Mouse (Mus musculus): ENCODE results near the gene Itprip. TPM values are rescaled to one million over a fixed set of nuclear protein-coding genes. Genes with fewer than 3 reads are reported as not detected.

Itprip gene
- total RNA-seq, 2 experiments from 2014 or later, result 0.94 to 1.2 TPM

DNA sequence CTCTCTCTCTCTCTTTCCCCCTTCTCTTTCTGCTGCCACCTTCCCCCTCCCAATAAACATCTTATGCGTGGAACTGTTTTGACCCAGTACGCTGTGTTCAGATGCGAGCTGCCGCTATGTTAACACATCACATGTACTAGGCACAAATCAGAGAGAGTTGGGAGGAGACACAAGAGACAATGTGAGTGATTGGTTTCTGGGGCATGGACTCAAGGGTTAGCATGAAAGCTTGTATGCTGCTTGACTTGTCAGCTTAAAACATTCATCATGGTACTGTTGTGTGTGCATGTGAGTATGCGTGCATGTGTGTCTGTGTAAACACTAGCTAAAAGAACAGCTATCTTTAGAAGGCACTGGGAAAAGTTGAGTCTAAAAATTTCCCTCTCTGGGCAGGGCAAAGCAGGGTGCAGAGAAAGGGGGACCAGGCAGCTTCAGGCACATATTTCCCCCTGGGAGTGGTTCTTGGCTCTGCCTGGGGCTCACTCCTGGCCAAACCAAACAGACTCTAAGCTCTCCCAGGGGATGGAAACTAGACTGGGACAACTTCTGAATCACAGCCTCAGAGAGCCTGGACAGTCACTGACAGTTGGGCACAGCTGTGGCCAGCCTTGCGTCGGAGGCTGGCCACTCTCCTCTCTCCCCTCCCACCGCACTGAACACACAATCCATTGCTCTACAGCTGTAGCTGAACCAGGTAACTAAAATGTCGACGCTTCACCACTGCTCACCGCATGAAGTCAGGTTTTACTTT, 27.4 kb downstream of the Itprip start:
- intact Hi-C loops (cut with DNase I), result loop anchor here (10.0 kb wide), 1 partner anchor 293 kb away; no protein-coding TSS in a partner anchor
- no peak for DNase-seq (ENCODE audit: low spot score in 2 of 2)

- intact Hi-C loops (cut with DNase I), result loop anchor here (10.0 kb wide), 1 partner anchor 294 kb away; no protein-coding TSS in a partner anchor
- DNase-seq (ENCODE audit: low spot score in 2 of 2), result no peak
Observed at GRCm38 (mm10) chr19:47890489-47891130, 28.5 kb downstream of the Itprip start.

GRCm38 (mm10) chr19:47888037-47888436, 31.1 kb downstream of the Itprip start:
- intact Hi-C loops (cut with DNase I), result loop anchor here (10.0 kb wide), 1 partner anchor 1377 kb away; no protein-coding TSS in a partner anchor
- DNase-seq (ENCODE audit: low spot score in 2 of 2), result no peak

DNA sequence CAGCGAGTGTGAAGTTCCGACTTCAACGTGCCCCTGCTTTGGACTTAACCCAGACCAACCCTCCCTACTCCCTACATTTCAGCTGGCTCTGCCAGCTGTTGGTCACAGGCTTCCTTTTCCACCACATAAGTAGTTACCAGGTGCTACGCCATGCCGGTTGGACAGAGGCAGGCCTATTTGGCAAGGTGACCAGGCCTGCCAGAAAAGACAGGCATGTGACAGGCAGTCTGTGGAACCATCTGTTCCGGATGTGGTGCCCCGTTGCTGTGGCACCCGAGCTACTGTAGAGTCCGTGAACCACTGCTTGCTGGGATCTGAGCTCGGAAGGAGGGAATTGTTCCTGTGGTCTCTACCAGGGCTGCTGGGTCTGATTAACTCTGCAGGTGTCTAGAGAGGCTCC, 31.7 kb downstream of the Itprip start:
- intact Hi-C loops (cut with DNase I), result loop anchor here (10.0 kb wide), 1 partner anchor 1377 kb away; no protein-coding TSS in a partner anchor
- DNase-seq (ENCODE audit: low spot score in 2 of 2), result peak in 1 of 2 experiments; percentile 13

- no peak for DNase-seq (ENCODE audit: low spot score in 2 of 2)
- intact Hi-C loops (cut with DNase I), result loop anchor here (10.0 kb wide), 1 partner anchor 1378 kb away; no protein-coding TSS in a partner anchor
Observed at GRCm38 (mm10) chr19:47886617-47887016, 32.5 kb downstream of the Itprip start.

DNA sequence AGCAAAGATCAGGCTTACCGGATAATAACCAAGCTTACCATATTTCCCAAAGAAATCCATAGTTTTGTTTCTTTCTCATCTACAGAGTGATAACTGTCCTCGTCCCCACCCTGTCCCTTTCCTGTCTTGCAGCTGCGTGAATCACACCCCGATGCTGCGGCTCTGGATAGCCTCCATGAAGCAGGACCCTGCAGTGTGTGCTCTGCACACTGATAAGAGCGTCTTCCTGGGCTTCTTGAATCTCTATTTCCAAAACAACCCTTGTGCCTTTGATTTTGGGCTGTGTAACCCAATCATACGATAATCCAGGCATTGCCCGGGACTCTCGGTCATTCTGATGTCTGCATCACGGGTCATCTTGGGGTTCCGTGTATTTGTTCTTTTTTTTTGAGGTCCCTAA, 33.2 kb downstream of the Itprip start:
- intact Hi-C loops (cut with DNase I), result loop anchor here (10.0 kb wide), 1 partner anchor 1379 kb away; no protein-coding TSS in a partner anchor
- no peak for DNase-seq (ENCODE audit: low spot score in 2 of 2)

- DNase-seq (ENCODE audit: low spot score in 2 of 2), result no peak
- intact Hi-C loops (cut with DNase I), result loop anchor here (10.0 kb wide), 1 partner anchor 1380 kb away; no protein-coding TSS in a partner anchor
Observed at GRCm38 (mm10) chr19:47885191-47885743, 33.8 kb downstream of the Itprip start.

GRCm38 (mm10) chr19:47884296-47885085, 34.6 kb downstream of the Itprip start:
- intact Hi-C loops (cut with DNase I), result loop anchor here (10.0 kb wide), 1 partner anchor 1380 kb away; no protein-coding TSS in a partner anchor
- no peak for DNase-seq (ENCODE audit: low spot score in 2 of 2)

DNA sequence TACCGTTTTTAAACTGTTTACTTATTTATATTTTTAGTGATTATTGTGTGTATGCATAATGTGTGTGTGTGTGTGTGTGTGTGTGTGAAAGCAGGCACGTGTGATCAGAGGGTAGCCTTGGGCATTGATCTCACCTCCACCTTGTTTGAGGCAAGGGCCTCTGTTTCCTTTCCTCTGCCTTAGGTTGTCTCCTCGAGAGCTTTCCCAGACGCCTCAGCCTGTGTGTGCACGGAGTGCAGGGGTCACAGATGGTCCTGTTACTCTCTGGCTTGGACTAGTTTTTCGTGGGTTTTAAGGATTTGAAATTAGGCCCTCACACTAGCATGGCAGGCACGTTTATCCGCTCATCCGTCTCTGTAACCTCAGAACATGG, 36.2 kb downstream of the Itprip start:
- no peak for DNase-seq (ENCODE audit: low spot score in 2 of 2)
- intact Hi-C loops (cut with DNase I), result loop anchor here (1.0 to 10.0 kb wide), 2 partner anchors 49 to 1382 kb away; no protein-coding TSS in a partner anchor

GRCm38 (mm10) chr19:47882151-47882881, 36.8 kb downstream of the Itprip start:
- intact Hi-C loops (cut with DNase I), result loop anchor here (1.0 to 10.0 kb wide), 2 partner anchors 50 to 1382 kb away; no protein-coding TSS in a partner anchor

DNA sequence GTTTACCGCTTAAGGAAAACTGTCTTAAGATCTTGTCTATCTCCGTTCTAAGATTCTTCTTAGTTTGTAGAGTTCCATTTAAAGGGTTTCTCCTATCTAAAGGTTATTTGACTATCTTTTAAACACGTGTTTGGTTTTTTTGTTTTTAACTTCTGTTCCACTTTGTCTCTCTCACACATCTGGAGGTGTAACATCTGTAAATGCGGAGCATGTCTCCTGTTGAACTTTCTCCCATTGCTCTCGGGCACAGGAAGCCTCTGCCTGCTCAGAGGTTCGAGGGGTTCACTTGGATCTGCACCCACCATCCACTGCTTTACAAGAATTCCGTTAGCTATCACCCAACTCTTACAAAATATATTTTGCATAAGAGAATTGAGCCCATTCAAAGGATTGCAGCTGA, 37.6 kb downstream of the Itprip start:
- intact Hi-C loops (cut with DNase I), result loop anchor here (10.0 kb wide), 1 partner anchor 1383 kb away; no protein-coding TSS in a partner anchor
- no peak for DNase-seq (ENCODE audit: low spot score in 2 of 2)

More at GRCm38 (mm10) chr19:47882151-47882881, 36.8 kb downstream of the Itprip start:
- peak; percentile 73 to 76 for DNase-seq (ENCODE audit: low spot score in 2 of 2)

DNA sequence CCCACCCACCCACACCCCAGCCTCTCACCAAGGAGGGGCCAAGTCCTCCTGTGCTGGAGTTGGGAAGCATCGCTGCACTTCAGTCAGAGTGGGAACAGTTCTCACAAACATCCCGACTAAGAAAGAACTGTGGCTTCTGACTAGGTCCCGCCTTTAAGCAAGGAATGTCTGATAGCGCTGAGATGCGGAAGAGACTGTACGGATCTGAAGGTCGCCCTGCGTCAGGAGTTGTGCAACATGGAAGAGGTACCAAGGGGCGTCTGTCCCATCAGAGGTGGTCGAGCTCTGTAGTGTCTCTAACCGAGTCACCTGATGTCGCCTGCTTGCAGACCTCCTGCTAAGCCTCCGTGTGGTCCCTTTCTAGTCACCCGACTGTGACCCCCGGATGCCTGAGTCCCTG, 42.8 kb downstream of the Itprip start:
- no peak for DNase-seq (ENCODE audit: low spot score in 2 of 2)
- intact Hi-C loops (cut with DNase I), result no loop called here

DNA sequence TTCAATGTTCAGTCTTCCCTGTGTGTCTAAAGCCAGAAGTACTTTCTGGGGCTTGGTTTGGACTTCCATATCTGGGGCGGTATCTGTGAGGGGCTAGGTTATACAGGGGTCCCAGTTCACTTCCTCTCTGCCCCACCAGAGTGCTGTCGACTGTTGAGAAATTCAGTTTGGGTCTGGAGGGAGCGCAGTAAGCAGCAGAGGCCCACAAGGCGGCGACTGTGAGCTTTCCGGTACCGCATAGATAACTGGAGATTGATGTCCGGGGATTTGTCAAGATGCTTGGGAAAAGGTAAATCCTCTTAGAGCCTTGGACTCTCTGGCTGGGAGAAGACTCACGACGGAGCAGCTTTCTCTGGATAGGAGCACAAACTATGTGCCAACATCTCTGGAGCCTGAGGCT, 47.6 kb downstream of the Itprip start:
- no peak for DNase-seq (ENCODE audit: low spot score in 2 of 2)
- intact Hi-C loops (cut with DNase I), result no loop called here

- intact Hi-C loops (cut with DNase I), result no loop called here
- no peak for DNase-seq (ENCODE audit: low spot score in 2 of 2)
Observed at GRCm38 (mm10) chr19:47870102-47870666, 48.9 kb downstream of the Itprip start.

DNA sequence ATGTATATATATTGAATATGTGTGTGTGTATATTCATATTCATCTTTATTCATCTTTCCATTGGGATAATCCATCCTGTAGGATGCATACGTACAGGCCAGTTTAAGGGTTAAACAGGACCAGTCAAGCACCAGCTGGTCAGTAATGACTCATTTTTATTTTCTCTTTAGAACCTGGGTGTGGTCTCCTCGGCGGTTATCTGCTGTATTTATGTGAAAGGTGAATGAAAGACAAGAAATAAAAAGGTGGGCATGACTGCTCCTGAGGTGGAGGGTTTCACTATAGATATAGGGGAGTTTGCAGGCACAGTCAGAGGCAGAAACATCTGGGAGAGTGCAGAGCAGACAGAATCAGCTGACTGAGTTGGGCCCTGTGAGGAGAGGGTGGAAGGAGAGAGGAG, 49.6 kb downstream of the Itprip start:
- intact Hi-C loops (cut with DNase I), result no loop called here
- no peak for DNase-seq (ENCODE audit: low spot score in 2 of 2)

- no peak for DNase-seq (ENCODE audit: low spot score in 2 of 2)
- intact Hi-C loops (cut with DNase I), result no loop called here
Observed at GRCm38 (mm10) chr19:47868951-47869350, 50.1 kb downstream of the Itprip start.

DNA sequence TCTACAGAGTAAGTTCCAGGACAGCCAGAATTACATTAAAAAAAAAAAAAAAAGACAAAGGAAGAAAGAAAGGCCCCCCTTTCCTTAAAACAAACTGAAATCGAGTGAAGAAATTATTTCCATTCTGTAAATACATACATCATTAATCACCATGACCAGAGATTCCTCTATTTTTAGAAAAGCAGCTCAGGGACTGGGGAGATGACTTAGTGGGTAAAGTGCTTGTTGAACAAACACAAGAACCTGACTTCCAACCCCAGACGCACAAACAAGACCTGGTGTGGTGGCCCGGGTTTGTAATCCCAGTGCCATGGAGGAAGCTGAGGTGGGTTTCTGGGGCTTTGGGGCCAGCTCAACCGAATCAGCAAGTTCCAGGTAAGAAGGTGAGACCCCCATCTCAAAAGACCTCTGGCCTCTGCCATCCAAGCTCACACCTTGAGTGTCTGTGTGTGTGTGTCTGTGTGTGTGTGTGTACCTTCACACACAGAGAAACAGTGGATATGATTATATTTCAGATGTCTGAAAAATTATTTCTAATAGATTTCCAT, 51.4 kb downstream of the Itprip start:
- no peak for DNase-seq (ENCODE audit: low spot score in 2 of 2)
- intact Hi-C loops (cut with DNase I), result no loop called here

DNA sequence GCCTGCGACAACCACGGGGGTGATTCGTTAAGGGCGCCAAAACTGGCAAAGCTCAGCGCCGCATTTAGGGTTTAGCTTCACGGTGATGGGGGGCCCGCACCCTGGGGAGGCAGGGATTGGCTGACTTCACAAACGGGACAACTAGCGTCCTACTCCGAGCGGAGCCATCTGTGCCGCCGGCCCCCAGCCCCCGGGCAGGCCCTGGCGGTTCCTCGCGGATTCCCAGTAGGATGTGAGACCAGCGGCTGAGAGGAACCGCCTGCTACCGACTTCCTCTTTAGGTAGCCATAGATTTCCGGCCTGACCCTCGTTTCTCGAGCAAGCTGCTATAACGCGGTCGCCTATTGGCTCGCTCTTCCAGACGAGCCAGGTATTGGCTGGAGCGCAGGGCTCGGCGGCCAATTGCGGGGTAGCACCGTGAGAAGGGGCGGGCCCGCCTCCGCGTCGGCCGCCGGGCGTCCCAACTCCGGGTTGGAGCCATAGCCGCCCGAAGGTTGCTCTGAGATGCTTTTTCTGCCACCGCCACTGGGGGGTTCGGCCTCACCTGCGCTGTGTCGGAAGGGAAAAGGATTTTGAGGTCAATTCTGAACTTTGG, 53.6 kb downstream of the Itprip start, which contains the start of gene Gsto2:
TSS of gene Gsto2 (plus strand) at position 182 of the 595 bp plus-strand sequence.
- peak; percentile 94 to 98 for DNase-seq (ENCODE audit: low spot score in 2 of 2)
- intact Hi-C loops (cut with DNase I), result no loop called here

All from left cerebral cortex, postnatal 25 days (tissue).